Mouse (Mus musculus) frontal cortex, postnatal 10 days (tissue): ENCODE results near the gene Olfr9.
"Not testable (repeated sequence)": the region's sequence is repeated elsewhere in the genome, so short reads cannot be mapped to it uniquely, and the experiment has no call there.

Experiments
- DNase-seq, 2 experiments: peaks; one replicate each; pipeline ENCODE4 v3.0.0; 2022; ENCODE audit warnings: low spot score in 2 of 2, mixed read lengths in 1 of 2

Gene Olfr9

DNA sequence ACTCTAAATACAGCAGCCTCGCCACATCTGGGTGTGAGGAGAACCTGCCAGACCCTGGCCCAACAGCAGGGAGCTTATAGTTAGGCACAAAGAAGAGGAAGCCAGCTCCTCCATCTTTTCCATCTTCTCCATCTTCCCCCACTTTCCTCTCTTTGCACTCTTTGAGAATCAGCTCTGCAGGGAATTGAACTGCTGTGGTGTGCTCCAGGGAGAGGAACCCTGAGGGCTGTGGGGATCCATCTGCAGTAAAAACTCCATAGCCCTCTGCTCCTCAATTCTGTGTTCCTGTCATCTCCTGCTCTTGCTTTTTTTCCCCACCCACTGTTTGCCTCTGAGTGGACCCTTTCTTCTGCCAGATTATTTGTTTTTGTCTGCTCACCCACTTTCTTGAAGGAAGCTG lies at the start of gene Olfr9:
Gene Olfr9, plus strand, starts transcription at position 301 of the 400 bp plus-strand sequence.
- not testable (repeated sequence) for DNase-seq

DNA sequence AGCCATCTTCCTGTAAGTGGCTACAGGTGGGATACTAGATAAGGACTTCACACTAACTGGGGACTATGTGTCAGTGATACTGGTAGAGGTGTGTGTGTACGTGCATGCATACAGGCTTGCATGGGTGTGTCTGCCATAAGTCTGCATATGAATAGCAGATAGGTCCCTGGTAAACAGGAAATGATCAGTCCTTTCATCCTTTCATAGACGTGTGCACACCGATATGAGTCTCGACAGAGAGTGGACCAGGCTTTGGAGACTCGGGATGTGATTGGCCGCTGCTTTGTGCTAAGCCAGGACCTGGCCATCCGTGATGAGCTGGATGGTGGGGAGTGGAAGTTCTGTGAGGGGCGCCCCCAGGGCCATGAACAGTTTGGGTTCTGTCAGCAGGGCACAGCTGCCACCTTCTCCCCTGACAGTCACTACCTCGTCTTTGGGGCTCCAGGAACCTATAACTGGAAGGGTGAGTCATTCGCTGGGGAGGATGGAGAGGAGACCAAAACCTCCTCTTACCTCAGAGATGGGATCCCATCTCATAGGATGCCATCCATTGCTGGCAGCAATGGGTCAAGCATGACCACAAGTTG lies 48.7 kb upstream of the Olfr9 start:
- DNase-seq = no peak

DNA sequence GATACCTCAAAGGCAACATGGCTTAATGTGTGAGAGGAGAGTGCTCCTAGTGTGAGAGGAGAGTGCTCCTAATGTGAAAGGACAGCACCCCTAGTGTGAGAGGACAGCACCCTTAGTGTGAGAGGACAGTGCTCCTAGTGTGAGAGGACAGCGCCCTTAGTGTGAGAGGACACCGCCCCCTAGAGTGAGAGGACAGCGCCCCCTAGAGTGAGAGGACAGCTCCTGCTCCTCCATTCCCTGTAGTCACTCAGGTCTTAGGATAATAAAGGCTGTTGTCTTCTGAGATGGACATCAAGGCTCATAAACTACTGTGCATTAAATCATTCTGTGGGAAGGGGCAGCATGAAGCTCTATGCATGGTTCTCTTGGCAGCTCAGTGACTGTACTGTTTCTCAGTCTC lies 43.6 kb upstream of the Olfr9 start:
- no peak for DNase-seq

DNA sequence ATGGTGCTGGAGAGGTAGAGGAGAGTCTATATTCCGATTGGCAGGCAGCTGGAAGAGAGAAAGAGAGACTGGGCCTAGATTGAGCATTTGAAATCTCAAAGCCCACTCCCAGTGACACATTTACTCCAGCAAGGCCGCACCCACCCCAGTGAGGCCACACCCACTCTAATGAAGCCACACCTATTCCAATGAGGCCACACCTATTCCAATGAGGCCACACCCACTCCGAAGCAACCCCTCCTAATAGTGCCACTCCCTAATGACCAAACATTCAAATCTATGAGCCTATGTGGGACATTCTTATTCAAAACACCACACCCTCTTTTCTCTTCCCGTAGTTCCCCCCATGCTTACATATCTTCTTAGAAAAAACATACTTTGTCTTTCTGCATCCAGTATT lies 41.7 kb upstream of the Olfr9 start:
- DNase-seq = no peak

DNA sequence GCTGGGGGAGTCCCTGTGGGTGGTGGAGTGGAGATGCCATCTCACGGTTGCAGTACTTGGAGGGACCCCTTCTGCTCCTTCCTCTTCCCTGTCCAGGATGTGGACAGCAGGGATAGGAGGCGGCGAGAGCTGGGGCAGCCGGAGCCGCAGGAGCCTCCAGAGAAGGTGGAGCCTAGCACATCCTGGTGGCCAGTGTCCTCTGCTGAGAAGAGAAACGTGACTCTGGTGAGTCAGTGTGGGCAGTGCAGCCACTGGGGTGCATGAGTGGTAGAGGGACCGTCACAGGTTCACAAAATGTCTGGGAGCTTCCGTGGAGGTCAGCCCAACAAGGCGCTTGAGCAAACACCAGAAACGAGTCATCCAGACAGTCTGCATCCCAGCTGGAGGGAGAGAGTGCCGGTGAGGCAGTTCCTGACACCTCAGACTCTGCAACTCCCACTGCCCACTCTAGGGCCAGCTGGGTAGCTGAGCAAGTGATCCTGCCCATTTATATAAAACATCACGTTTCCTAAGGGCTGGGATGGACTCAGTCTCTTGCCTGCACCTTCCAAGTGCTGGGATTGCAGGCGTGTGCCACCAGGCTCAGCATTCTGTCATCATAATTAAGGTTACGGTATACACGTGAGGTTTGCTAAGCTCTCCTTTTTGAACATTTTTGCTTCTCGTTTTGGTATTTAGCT lies 38.9 kb upstream of the Olfr9 start:
- no peak for DNase-seq

DNA sequence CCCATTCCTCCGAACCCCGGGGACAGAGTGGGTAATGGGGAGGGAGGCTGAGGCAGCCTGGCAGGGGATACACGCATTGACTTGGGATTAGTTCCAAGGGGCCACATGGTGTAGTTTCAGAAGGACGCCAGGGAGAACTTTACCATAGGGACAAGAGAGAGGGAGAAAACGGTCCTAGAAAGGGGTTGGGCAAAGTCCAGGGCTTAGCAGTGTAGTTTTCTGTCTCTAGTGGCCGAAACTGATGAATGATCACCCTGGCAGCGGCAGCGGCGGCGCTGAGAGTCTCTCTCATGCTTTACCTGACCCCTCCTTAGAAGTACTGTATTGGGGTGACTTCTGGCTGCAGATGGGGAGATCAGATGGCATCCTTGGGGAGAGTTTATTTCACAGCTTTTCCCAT lies 30.9 kb upstream of the Olfr9 start:
- DNase-seq = no peak

DNA sequence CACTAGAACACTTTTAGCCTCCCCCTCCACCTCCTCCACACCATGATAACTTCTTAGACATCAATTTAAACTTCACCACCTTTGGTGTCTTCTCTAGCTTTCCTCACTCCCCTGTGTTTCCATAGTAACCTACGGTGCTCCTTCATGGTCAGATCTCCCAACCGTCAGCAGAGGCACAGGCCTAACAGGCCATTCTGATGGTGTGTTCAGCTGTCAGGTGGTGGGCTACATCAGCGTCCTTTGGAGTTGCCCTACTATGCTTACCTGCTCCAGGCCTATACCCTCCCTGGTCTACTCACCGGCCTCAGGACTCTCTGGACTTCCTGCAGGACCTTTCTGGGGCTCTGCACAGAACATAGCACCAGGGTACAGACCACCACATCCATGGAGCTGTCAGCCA lies 29.1 kb upstream of the Olfr9 start:
- no peak for DNase-seq

DNA sequence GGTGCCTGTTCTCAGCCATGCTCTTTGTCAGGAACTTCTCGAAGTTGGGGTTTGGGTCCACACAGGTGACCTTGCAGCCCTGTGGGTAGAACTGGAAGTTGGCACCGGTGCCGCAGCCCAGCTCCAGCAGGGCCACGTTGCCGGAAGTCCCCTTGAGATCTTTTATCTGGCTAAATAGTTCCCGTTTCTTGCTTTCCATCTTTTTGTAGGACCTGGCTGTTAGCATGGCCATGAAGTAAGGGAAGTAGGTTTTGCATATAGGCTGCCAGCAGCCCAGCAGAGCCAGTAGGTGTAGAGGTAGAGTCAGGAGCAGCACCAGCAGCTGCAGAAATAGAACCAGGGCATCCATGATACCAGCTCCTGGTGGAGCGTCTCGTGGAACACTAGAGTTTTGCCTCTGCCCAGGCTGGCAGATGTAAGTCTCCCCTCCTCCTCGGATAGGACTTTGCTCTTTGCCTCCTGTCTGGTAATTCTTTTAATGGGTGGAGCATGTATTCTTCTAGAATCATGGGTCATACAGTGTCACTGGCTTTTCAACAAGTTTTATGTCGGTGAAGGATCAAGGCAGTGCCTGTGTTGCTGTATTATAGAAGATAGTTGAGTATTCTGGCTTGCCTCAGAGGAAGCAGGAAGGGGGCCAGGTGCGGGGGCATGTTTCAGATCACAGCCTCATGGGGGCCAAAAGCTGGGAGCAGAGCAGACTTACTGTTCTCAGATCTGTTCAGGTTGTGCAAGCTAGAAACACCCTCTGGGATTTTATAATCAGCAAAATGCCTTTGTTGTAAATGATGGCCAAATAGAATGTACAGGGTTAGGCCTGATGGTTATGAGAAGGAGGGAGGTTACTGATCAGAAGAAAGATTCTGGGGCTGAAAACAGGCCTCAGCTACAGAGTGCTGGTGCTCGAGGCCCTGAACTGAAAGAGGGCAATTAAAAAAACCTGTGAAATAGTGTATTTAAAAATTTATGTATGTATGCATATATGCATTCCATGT lies 28.3 kb upstream of the Olfr9 start, which contains the start of gene Mettl7b:
Gene Mettl7b, minus strand, starts transcription at position 399 of the 995 bp plus-strand sequence.
- DNase-seq = no peak

DNA sequence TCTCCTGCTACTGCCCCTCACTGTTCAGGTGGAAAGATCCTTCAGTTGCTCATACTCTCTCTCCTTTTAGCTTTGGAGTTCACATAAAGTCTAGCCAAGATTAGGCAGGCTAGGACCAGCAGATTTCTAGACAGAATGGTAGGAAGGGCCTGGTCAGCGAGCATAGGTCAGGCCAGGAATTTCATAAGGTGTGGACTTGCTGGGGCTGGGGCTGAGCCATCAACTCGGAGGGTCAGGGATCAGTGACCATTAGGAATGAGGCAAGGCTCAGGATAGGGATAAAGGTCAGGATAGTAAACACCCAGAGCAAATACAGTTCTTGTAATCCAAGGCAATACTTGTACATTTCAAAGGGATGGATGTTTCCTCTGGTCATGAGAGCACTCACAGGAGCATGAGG lies 24.3 kb upstream of the Olfr9 start:
- DNase-seq = no peak

DNA sequence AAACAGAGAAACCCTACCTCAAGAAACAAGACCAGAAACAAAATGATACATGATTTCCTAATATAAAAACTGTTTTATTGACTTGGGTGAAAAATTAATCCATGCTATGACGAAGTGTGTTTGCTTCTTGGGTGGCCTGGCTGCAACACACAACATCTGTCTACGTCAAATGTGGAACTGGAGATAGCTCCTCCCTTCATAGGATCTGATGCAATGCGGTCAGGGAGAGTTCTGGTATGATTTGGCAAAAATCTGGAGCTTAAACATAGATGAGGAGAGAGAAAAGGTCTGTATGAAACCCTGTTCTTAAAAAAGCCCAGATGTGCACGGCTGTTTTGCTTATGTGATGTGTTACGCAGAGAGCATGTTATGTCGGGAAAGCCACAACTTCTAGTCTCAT lies 23.4 kb upstream of the Olfr9 start:
- no peak for DNase-seq

DNA sequence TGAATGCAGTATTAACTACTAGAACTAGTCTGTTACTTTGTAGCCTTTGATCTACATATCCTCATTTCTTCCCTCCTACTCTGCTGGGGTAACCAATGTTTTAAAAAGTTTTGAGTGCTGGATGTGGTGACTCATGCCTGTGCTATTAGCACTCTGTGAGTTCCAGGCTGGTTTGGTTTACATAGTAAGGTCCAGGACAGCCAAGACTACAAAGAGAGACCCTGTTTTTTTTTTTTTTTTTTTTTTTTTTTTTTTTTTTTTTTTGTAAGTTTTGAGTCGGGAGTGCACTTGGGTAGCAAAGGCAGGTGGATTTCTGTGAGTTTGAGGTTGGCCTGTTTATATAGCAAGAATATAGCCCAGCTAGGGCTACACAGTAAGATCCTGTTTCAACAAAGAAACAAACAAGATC lies 20.9 kb upstream of the Olfr9 start:
- DNase-seq = no peak

DNA sequence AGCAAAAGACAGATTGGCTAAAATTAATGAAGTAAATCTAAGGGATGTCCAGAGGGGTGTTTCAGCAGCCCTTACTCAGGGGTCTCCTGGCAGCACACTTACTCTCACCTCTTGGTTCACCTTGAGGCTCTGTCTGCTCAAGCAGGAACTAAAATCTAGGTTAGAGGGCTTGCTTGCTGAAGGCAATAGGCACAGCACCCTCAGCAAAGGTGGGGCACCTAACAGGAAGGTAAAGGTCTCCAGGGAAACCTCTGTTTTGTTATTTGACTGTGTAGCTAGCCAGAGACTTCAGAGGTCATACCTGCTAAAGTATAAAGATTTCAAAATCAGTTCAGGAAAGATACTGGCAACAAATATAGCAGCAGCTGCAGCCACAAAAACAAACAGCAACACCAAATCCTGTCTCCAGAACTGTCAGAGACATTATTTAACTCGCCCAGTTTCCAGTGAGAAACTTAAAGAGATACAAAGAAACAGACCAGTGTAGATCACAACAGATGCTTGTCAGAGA lies 18.4 kb upstream of the Olfr9 start:
- DNase-seq = no peak

DNA sequence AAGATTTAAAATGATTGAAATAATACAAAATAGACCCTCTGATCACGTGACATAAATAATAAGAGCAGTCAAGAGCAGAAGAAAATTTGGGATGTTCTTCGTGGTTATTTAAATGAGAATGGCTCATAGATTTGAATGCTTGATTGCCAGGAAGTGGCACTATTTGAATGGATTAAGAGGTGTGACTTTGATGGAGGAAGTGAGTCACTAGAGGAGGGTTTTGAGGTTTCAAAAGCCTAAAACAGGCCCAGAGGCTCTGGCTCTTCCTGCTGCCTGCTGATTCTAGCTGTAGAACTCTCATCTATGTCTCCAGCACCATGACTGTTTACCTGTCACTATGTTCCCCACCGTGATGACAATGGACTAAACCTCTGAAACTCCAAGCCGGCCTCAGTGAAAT lies 16.4 kb upstream of the Olfr9 start:
- DNase-seq = no peak

DNA sequence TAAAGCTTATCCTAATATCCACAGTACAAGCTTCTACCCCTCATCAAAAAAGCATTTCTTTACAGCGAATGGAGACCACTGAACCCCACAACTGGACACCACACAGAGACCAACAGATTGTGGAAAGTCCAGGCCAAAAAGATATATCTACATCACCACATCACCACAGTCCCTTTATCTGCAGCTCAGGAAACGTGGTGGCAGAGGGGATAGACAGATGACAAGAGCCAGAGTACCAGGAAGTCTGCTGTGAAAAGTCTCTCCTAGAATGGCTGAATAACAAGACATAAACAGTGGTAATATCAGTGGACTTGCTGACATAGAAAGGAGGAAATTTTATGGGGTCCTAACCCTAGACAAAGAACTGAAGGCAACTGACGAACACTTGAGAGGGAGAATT lies 12.8 kb upstream of the Olfr9 start:
- no peak for DNase-seq

DNA sequence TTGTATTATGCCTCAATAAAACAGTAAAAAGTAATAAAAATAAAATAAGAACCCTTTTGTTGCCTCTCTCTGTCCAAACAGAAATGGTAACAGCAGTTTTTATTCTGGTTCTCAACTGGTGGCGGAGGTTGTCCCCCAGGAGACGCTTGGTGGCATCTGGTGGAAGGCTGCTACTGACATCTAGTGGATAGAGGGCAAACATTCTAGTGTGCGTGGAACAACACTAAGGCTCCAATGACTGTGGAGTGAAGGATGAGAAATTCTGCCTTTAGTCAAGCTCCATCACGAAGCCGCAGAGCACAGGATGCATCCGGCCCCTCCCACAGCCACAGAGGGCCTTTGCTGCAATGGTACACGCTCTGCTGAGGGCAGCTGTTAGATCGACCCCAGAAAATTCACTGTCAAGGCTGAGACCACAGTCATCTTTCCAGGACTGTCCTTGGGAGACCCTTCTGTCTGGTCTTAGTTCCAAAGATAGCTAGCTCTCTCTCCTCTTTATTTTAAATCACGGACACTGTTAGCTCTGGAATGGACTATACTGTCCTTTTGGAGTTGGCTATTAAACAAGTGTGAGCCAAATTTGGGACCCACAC lies 11.6 kb upstream of the Olfr9 start:
- peak; percentile 29 to 49 for DNase-seq

DNA sequence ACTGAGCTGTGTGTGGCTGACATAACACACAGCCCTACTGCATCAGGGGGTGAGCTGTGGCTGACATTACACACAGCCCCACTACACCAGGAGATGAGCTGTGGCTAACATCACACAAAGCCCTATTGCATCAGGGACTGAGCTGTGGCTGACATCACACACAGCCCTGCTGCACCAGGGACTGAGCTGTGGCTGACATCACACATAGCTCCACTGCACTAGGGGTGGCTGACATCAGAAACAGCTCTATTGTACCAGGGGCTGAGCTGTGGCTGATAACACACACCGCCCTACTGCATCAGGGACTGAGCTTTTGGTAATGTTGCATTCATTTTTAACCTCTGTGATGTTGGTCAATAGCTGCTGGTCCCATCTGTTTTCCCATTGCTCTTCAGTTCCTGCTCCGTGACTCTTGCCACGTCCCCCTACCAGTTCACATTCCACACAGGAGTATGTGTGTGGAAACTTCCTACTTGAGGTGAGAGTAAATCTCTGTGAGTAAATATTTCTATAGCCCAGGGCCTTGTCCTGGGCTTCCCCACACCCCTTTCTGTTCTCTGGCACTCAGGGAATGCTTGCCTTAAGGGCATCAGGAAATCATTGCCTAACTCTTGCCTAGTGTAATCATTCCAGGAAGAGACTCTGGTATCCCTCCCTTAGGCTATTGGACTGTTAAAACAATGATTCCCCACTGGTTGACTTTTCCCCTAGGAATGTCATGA lies 8.4 kb upstream of the Olfr9 start:
- no peak for DNase-seq

DNA sequence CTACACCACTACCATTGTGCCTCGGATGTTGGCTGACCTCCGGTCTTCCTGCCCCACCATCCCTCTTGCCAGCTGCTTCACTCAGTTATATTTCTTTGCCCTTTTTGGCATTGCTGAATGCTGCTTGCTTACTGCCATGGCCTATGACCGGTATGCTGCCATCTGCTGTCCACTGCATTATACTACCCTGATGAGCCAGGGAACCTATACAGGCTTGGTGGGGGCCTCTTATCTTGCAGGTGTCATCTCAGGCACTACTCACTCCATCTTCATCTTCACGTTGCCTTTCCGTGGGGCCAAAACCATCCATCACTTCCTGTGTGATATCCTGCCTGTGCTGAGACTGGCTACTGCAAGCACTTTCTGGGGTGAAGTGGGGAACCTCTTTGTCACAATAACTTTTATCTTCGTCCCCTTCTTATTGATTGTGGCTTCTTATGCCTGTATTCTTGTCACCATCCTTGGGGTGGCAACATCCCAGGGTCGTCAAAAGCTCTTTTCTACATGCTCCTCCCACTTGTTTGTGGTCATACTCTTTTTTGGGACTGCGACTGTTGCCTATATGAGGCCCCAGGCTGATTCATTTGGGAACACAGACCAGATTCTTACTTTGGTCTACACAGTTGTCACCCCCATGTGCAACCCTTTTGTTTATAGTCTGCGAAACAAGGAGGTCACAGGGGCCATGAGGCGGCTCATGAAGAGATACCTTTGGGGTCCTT lies 1.1 kb downstream of the Olfr9 start:
- not testable (repeated sequence) for DNase-seq

DNA sequence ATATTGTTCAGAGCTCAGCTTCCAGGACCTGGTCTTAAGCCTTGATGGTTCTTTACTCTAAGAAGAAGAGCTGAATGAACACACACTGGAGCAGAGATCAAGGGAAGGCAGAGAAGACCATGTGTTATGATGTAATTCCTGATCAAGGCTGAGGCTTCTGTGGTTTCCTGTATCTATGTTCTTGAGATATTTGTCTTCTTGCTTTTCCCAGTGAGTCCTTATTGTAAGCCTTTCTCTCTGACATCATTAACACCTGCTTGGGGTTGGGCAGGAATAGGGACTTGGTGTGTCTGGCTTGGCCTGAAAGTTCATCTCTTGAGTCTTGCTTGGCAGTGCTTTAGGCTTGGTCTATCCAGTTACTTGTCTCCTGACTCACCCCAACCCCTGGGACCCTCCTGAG lies 1.8 kb downstream of the Olfr9 start:
- no peak for DNase-seq

DNA sequence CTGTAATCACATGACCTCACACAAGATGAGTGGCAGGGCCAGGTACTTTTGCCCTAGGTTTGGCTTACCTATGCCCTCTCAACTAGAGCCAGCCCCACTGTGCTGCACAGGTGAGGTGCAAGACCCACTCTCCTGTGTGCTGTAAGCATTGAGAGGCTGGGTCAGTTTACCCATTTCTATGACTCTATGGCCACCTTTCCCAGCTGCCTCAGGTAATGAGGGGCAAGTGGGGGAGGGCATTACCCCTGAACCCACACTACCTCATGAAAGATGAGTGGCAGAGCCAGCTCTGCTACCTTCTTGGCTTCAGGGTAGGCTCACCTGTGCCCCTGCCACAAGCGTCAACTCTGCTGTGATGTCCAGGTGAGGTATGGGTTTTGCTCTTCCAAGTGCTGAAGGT lies 6.6 kb downstream of the Olfr9 start:
- no peak for DNase-seq

DNA sequence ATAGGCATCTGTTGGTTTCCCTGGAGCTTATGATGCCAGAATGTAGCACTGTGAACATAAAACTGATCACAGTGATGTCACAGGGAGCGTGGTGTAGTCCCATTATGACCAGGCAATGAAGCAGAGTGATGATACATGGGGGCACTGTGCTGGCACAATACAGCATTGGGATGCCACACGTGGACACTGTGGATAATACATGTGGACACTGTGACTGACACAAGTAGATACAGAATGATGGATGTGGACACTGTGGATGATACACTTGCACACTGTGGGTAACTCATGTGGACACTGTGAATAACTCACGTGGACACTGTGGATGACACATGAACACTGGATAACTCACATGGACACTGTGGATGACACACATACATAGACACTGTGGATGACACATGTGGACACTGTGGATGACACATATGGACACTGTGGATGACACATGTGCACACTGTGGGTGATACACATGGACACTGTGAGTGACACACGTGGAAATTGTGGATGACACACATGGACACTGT lies 7.4 kb downstream of the Olfr9 start:
- DNase-seq = no peak
